Mouse (Mus musculus): ENCODE measurements at regions not wholly inside any gene's neighbourhood (a gene's known extent, or its start where the extent isn't known, plus 50 kb on each side); places are given as distances from the start of the nearest gene placed in this dataset.

DNA sequence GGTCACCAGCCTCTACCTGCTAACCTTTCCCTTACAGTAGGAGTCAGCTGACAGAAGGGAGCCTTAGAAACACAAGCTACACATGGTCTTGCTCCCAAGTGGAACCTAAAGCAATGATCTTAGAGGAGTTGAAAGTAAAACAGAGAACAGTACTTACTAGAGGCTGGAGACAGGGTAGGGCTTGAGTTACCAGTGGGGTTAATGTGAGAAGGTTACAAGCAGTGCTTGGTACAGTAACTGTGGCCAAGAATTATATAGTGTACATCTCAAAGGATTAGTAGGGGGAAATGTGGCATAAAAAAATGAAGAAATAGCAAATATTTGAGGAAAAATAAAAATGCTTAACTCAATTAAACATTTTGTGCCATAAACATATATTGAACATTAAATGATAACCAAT is 153.5 kb downstream of the Galc start:
- H3K4me1 ChIP-seq (ENCODE audit: control insufficient read depth, insufficient read depth, low read length): no peaks in the 10 kb centered on the region
- DNase-seq: no peak
- TF ChIP-seq POLR2A (IDR thresholded peaks at IDR 0.05; ENCODE audit: borderline replicate concordance, insufficient read depth, low read length): no peak
- TF ChIP-seq CTCF (IDR thresholded peaks at IDR 0.05; ENCODE audit: borderline replicate concordance, insufficient read depth, low read depth, low read length): no peak
- H3K27ac ChIP-seq (ENCODE audit: insufficient read depth, low read length): no peak overlapping the region
- H3K4me3 ChIP-seq (replicated peaks; ENCODE audit: insufficient read depth, low read depth, low read length): no peak overlapping the region
- H3K27me3 ChIP-seq (ENCODE audit: control insufficient read depth, insufficient read depth, low read length): no peaks in the 10 kb centered on the region

DNA sequence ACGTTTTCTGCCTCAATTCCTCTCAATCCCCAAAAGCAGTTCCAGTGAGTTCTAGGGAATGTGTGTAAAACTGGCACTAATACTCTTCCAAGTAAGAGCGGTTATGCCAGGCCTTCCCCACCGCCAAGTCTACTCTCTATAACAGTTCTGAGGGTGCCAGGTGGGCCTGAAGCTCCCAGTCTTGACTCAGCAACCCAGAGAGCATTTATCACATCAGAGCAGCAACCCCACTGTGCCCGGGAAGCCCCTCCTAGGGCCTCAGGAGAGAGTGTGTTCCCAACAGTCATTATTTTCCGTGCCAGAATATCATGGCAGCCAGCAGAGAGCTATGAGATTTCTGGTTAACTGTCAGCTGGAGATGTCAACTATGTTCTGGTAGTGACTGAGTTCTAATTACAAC is 169.1 kb downstream of the Galc start:
- Histone ChIP-seq H3K4me1 (ENCODE audit: control insufficient read depth, insufficient read depth, low read length) (no peaks in the 10 kb centered on the region), H3K4me3 (replicated peaks; ENCODE audit: insufficient read depth, low read depth, low read length) (no peak overlapping the region), H3K27ac (ENCODE audit: insufficient read depth, low read length) (no peak overlapping the region), H3K27me3 (ENCODE audit: control insufficient read depth, insufficient read depth, low read length) (no peaks in the 10 kb centered on the region)
- no peak for DNase-seq
- TF ChIP-seq CTCF (IDR thresholded peaks at IDR 0.05; ENCODE audit: borderline replicate concordance, insufficient read depth, low read depth, low read length) (no peak), POLR2A (IDR thresholded peaks at IDR 0.05; ENCODE audit: borderline replicate concordance, insufficient read depth, low read length) (no peak)
- WGBS: 12% methylated on average over 5 of the region's 5 CpGs

DNA sequence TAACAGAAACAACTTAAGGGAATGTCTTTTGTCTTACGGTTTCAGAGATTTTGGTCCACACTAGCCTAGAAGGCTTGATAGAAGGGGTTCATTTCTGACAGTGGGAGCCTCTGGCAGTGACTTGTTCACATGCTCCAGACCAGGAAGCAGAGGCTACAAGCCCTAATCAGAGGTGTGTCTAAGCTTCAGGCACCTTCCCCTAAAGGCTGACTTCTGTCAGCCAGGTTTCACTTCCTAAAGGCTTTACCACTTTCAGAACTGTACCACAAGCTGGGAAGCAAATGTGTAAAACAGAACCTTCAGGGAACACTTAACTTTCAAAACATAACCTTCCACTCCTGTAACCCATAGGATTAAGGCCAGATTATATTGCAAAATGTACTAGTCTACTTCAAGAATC is 180.9 kb downstream of the Galc start:
- DNase-seq: no peak
- TF ChIP-seq CTCF (IDR thresholded peaks at IDR 0.05; ENCODE audit: borderline replicate concordance, insufficient read depth, low read depth, low read length) (no peak), POLR2A (IDR thresholded peaks at IDR 0.05; ENCODE audit: borderline replicate concordance, insufficient read depth, low read length) (no peak)
- no peaks in the 10 kb centered on the region for H3K27me3 ChIP-seq (ENCODE audit: control insufficient read depth, insufficient read depth, low read length)
- H3K27ac ChIP-seq (ENCODE audit: insufficient read depth, low read length): no peak overlapping the region
- 98% methylated on average over 1 of the region's 1 CpGs for WGBS
- H3K4me3 ChIP-seq (replicated peaks; ENCODE audit: insufficient read depth, low read depth, low read length): no peak overlapping the region
- H3K4me1 ChIP-seq (ENCODE audit: control insufficient read depth, insufficient read depth, low read length): no peaks in the 10 kb centered on the region

DNA sequence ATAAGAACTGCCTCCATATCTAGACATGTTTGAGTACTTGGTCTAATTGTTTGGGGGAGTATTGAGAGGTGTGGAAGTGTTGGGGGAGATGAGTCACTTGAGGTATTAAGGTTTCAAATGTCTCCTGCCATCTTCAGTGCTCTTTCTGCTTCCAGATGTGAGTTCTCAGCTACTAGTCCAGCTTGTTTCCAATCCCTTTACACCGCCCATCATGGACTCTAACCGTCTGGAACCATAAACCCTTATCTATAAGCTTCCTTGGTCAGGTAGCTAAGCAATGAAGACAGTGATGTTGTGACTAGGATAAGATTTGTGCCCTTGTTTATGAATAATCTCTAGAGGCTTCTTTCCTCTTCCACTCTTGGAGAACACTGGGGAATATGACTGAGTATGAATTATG is 183.7 kb downstream of the Galc start:
- TF ChIP-seq CTCF (IDR thresholded peaks at IDR 0.05; ENCODE audit: borderline replicate concordance, insufficient read depth, low read depth, low read length): no peak
- no peak for TF ChIP-seq POLR2A (IDR thresholded peaks at IDR 0.05; ENCODE audit: borderline replicate concordance, insufficient read depth, low read length)
- no peak for DNase-seq
- WGBS: 94% methylated on average over 2 of the region's 2 CpGs
- no peaks in the 10 kb centered on the region for H3K27me3 ChIP-seq (ENCODE audit: control insufficient read depth, insufficient read depth, low read length)
- no peak overlapping the region for H3K4me3 ChIP-seq (replicated peaks; ENCODE audit: insufficient read depth, low read depth, low read length)
- H3K4me1 ChIP-seq (ENCODE audit: control insufficient read depth, insufficient read depth, low read length): no peaks in the 10 kb centered on the region
- H3K27ac ChIP-seq (ENCODE audit: insufficient read depth, low read length): no peak overlapping the region

DNA sequence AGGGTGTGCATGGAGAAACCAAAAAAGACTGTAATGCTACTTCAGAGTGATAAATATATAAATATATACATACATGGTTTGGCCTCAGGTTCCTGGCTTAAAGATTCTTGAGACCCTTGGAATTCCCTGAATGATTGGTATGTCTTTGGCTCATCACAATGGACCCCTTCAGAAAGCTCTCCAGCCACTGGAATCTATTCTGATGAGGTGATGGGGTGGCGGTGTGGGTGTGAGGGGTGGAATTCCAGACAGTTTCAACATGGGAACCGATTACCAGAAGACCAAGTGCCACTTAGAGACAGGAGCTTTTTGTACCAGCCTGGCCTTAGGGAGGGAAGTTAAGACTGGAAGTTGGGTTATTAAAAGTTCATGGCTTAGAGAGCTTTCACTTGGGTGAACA is 190.1 kb downstream of the Galc start:
- no peaks in the 10 kb centered on the region for H3K4me1 ChIP-seq (ENCODE audit: control insufficient read depth, insufficient read depth, low read length)
- no peaks in the 10 kb centered on the region for H3K27me3 ChIP-seq (ENCODE audit: control insufficient read depth, insufficient read depth, low read length)
- no peak overlapping the region for H3K27ac ChIP-seq (ENCODE audit: insufficient read depth, low read length)
- WGBS: 80% methylated on average over 2 of the region's 2 CpGs
- no peak for TF ChIP-seq CTCF (IDR thresholded peaks at IDR 0.05; ENCODE audit: borderline replicate concordance, insufficient read depth, low read depth, low read length)
- no peak for TF ChIP-seq POLR2A (IDR thresholded peaks at IDR 0.05; ENCODE audit: borderline replicate concordance, insufficient read depth, low read length)
- no peak overlapping the region for H3K4me3 ChIP-seq (replicated peaks; ENCODE audit: insufficient read depth, low read depth, low read length)
- no peak for DNase-seq

DNA sequence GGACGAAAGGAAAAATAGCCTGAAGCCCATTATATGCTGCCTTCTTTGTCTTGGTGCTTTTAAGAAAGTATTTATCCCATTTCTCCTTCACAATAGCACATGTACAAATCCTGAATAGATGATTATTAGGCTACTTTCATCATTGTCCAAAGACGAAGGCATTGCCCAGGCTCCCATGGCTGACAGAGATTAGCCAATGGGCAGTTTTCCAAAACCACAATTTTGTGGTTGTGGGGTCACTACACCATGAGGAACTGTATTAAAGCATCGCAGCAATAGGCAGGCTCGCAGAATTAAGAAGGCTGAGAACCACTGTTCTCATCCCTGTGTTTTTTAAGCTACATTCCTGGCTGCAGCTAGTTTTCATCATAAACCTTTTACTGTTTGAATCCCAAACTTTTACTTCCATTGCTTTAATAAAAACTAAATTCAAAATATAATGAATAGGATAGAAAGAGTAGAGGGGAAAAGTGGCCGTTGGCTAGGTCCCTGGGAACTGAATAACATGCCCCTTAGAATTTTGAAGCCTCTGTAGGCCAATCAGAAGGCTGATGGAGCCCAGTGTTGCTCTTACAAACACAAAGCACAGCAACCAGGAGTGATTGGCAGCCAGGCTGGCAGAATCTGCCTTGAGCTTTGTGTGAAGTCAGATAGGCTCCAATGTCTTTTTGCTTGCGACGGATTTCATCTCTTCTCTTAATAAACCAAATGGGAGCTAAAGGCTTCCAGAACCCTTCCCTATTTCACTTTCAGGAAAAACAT is 199.7 kb downstream of the Galc start:
- H3K27ac ChIP-seq (ENCODE audit: insufficient read depth, low read length): no peak overlapping the region
- 42% methylated on average over 7 of the region's 7 CpGs for WGBS
- no peak for TF ChIP-seq POLR2A (IDR thresholded peaks at IDR 0.05; ENCODE audit: borderline replicate concordance, insufficient read depth, low read length)
- no peak for TF ChIP-seq CTCF (IDR thresholded peaks at IDR 0.05; ENCODE audit: borderline replicate concordance, insufficient read depth, low read depth, low read length)

DNA sequence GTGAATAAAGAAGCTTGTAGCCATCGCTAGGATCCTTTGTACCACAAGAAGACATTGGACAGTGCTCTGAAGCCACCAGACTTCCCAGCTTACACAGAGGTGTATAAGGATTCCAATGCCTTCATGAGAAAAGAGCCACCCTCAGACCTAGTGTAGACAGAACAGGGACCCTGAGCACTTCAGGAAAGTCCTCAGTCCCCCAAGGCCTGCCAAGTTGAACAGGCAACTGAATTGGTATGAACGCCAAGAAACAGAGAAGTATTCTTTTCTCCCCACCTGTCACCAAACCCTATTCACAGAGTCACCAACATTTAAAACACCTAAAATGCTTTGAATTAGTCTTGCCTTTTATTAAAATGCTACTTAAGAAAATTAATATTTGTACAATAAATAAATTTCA is 200.3 kb downstream of the Galc start:
- WGBS: 68% methylated on average over 2 of the region's 2 CpGs
- TF ChIP-seq CTCF (IDR thresholded peaks at IDR 0.05; ENCODE audit: borderline replicate concordance, insufficient read depth, low read depth, low read length) (no peak), POLR2A (IDR thresholded peaks at IDR 0.05; ENCODE audit: borderline replicate concordance, insufficient read depth, low read length) (no peak)

More for the DNA sequence above, 199.7 kb downstream of the Galc start:
- Histone ChIP-seq H3K4me1 (ENCODE audit: control insufficient read depth, insufficient read depth, low read length) (no peaks in the 10 kb centered on the region), H3K27me3 (ENCODE audit: control insufficient read depth, insufficient read depth, low read length) (no peaks in the 10 kb centered on the region), H3K4me3 (replicated peaks; ENCODE audit: insufficient read depth, low read depth, low read length) (no peak overlapping the region)
- DNase-seq: no peak

DNA sequence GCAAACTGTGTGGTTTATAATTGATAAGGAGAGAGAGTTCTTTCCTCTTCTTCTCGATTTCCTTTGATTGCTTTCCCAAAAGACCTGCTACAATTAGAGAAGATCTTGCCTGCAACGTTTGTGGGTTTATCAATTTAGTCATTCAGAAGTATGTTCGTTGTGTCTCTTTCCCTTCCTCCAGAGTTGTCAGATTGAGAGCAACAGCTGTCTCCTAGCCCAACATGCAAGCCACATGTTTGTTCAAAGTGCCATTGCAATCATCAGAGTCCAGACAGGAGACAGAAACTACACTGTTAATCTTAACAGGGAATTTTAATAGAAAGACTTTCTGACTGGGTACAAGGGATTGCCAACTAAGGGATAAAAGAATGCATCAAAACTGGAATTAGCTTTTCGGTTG is 208.3 kb downstream of the Galc start:
- Histone ChIP-seq H3K27ac (ENCODE audit: insufficient read depth, low read length) (no peak overlapping the region), H3K27me3 (ENCODE audit: control insufficient read depth, insufficient read depth, low read length) (no peaks in the 10 kb centered on the region), H3K4me3 (replicated peaks; ENCODE audit: insufficient read depth, low read depth, low read length) (no peak overlapping the region), H3K4me1 (ENCODE audit: control insufficient read depth, insufficient read depth, low read length) (no peaks in the 10 kb centered on the region)
- no peak for DNase-seq
- TF ChIP-seq POLR2A (IDR thresholded peaks at IDR 0.05; ENCODE audit: borderline replicate concordance, insufficient read depth, low read length) (no peak), CTCF (IDR thresholded peaks at IDR 0.05; ENCODE audit: borderline replicate concordance, insufficient read depth, low read depth, low read length) (no peak)
- 65% methylated on average over 4 of the region's 4 CpGs for WGBS

More for the DNA sequence above, 200.3 kb downstream of the Galc start:
- DNase-seq: no peak
- no peaks in the 10 kb centered on the region for H3K4me1 ChIP-seq (ENCODE audit: control insufficient read depth, insufficient read depth, low read length)
- no peak overlapping the region for H3K27ac ChIP-seq (ENCODE audit: insufficient read depth, low read length)
- H3K4me3 ChIP-seq (replicated peaks; ENCODE audit: insufficient read depth, low read depth, low read length): no peak overlapping the region
- H3K27me3 ChIP-seq (ENCODE audit: control insufficient read depth, insufficient read depth, low read length): no peaks in the 10 kb centered on the region

All from cerebellum, adult 2 months (tissue).